Mouse (Mus musculus) megakaryocyte, embryonic 14.5 days (primary cell): ENCODE results near the gene Tmem72.

ENCODE experiments used
- FLI1 ChIP-seq: IDR thresholded peaks from 2 replicates; pipeline ENCODE4 v1.6.1; 2012; ENCODE audit warnings: low read length, inconsistent platforms, mixed read lengths
- GATA1 ChIP-seq: IDR thresholded peaks from 3 replicates; pipeline ENCODE4 v1.6.1; 2012; ENCODE audit warnings: mixed read lengths, low read length, inconsistent platforms, borderline replicate concordance

- TF ChIP-seq FLI1 (no peak), GATA1 (no peak)
Observed at GRCm38 (mm10) chr6:116697896-116698425, 18.8 kb downstream of the Tmem72 start.
